Mouse (Mus musculus) ES-Bruce4 (cell line): ENCODE results near the gene Olfr810. TPM values are rescaled to one million over a fixed set of nuclear protein-coding genes. Genes with fewer than 3 reads are reported as not detected.

ENCODE experiments used
- H3K27ac ChIP-seq: 2 replicates; pipeline ENCODE4 v1.5.1; 2012; ENCODE audit warnings: low read length, inconsistent platforms; ENCODE audit not compliant: insufficient read depth
- H3K27me3 ChIP-seq: 2 replicates; pipeline ENCODE4 v1.6.1; 2012; ENCODE audit warnings: mild to moderate bottlenecking, low read length, inconsistent platforms; ENCODE audit not compliant: control insufficient read depth, poor library complexity, insufficient read depth, severe bottlenecking
- H3K36me3 ChIP-seq: 2 replicates; pipeline ENCODE4 v1.6.1; 2012; ENCODE audit warnings: inconsistent platforms, mild to moderate bottlenecking, low read length, moderate library complexity; ENCODE audit not compliant: control insufficient read depth, poor library complexity, insufficient read depth, severe bottlenecking
- H3K4me1 ChIP-seq: one replicate; pipeline ENCODE4 v1.8.1; 2011; ENCODE audit warnings: low read length; ENCODE audit not compliant: control insufficient read depth, insufficient read depth
- H3K4me3 ChIP-seq: 2 replicates; pipeline ENCODE4 v1.5.1; 2011; ENCODE audit warnings: low read depth, mild to moderate bottlenecking, low read length
- H3K9ac ChIP-seq: 2 replicates; pipeline ENCODE4 v1.6.1; 2012; ENCODE audit warnings: low read depth, mild to moderate bottlenecking, inconsistent platforms; ENCODE audit not compliant: poor library complexity, severe bottlenecking
- H3K9me3 ChIP-seq: replicated peaks from 2 replicates; pipeline ENCODE4 v1.6.1; 2012; ENCODE audit warnings: mild to moderate bottlenecking, low read length, inconsistent platforms; ENCODE audit not compliant: control insufficient read depth, poor library complexity, insufficient read depth, severe bottlenecking
- CTCF ChIP-seq: IDR thresholded peaks from one replicate; pipeline ENCODE4 v1.8.1; 2011; ENCODE audit warnings: low read depth, low read length
- EP300 ChIP-seq: IDR thresholded peaks from 2 replicates; pipeline ENCODE4 v1.6.1; 2011; ENCODE audit warnings: low read depth, low read length; ENCODE audit not compliant: insufficient read depth
- POLR2A ChIP-seq: IDR thresholded peaks from one replicate; pipeline ENCODE4 v1.8.1; 2011; ENCODE audit warnings: low read length; ENCODE audit not compliant: insufficient read depth
- polyA plus RNA-seq: library from polyadenylated mRNA; stranded (reverse); fragments of >200 nt; gene quantifications from 2 replicates; pipeline ENCODE4 v1.2.4, GENCODE M21; 2011; ENCODE audit warnings: low read depth; ENCODE audit not compliant: missing spikeins, insufficient read depth, insufficient read length

Gene Olfr810
- polyA plus RNA-seq, 1 experiment, result not detected

GRCm38 (mm10) chr10:129741821-129742220, 52.9 kb downstream of the Olfr810 start, which contains the start of gene Olfr806:
TSS of gene Olfr806 (minus strand) at chr10:129741921.
- TF ChIP-seq POLR2A (no peak), EP300 (no peak), CTCF (no peak)
- H3K9ac ChIP-seq, result no peak within 1 kb of the TSS
- H3K4me3 ChIP-seq, result no peak within 1 kb of the TSS
- no peaks in the 10 kb centered on the region for H3K9me3 ChIP-seq
- no peaks in the 10 kb centered on the region for H3K36me3 ChIP-seq
- no peaks in the 10 kb centered on the region for H3K4me1 ChIP-seq
- H3K27ac ChIP-seq, result no peak within 1 kb of the TSS
- no peaks in the 10 kb centered on the region for H3K27me3 ChIP-seq

Other genes with a start within 250 kb of the Olfr810 start
- 0.29 TPM in 1 of 2 replicates, not detected in the other for gene Olfr794, start 227.3 kb downstream of the Olfr810 start, polyA plus RNA-seq
- gene Olfr796, start 182.3 kb downstream of the Olfr810 start, polyA plus RNA-seq, result 0.24 TPM in 1 of 2 replicates, not detected in the other
- not detected in 2 replicates for gene Olfr798, start 167.0 kb downstream of the Olfr810 start, polyA plus RNA-seq
- not detected in 2 replicates for gene Olfr799, start 157.4 kb downstream of the Olfr810 start, polyA plus RNA-seq
- not detected in 2 replicates for gene Olfr800, start 137.2 kb downstream of the Olfr810 start, polyA plus RNA-seq
- gene Olfr801, start 121.1 kb downstream of the Olfr810 start, polyA plus RNA-seq, result not detected in 2 replicates
- not detected in 2 replicates for gene Olfr802, start 106.7 kb downstream of the Olfr810 start, polyA plus RNA-seq
- not detected in 2 replicates for gene Olfr803, start 100.6 kb downstream of the Olfr810 start, polyA plus RNA-seq
- not detected in 2 replicates for gene Olfr804, start 91.7 kb downstream of the Olfr810 start, polyA plus RNA-seq
- gene Olfr805, start 65.5 kb downstream of the Olfr810 start, polyA plus RNA-seq, result not detected in 2 replicates
- gene Olfr806, start 53.0 kb downstream of the Olfr810 start, polyA plus RNA-seq, result not detected in 2 replicates
- not detected in 2 replicates for gene Olfr807, start 37.1 kb downstream of the Olfr810 start, polyA plus RNA-seq
- not detected in 2 replicates for gene Olfr808, start 29.4 kb downstream of the Olfr810 start, polyA plus RNA-seq
- gene Olfr809, start 20.3 kb downstream of the Olfr810 start, polyA plus RNA-seq, result not detected in 2 replicates
- not detected in 2 replicates for gene Olfr811, start 9.5 kb upstream of the Olfr810 start, polyA plus RNA-seq
- gene Olfr812, start 51.2 kb upstream of the Olfr810 start, polyA plus RNA-seq, result not detected in 2 replicates
- gene Olfr813, start 60.5 kb upstream of the Olfr810 start, polyA plus RNA-seq, result not detected in 2 replicates
- gene Olfr814, start 84.9 kb upstream of the Olfr810 start, polyA plus RNA-seq, result 0.40 TPM in 1 of 2 replicates, not detected in the other
- gene Olfr815, start 111.0 kb upstream of the Olfr810 start, polyA plus RNA-seq, result not detected in 2 replicates
- not detected in 2 replicates for gene Olfr816, start 120.7 kb upstream of the Olfr810 start, polyA plus RNA-seq
- gene Olfr818, start 154.2 kb upstream of the Olfr810 start, polyA plus RNA-seq, result not detected in 2 replicates
- not detected in 2 replicates for gene Olfr819, start 172.3 kb upstream of the Olfr810 start, polyA plus RNA-seq
- not detected in 2 replicates for gene Olfr247, start 181.2 kb upstream of the Olfr810 start, polyA plus RNA-seq
- not detected in 2 replicates for gene Gm10310, start 190.1 kb upstream of the Olfr810 start, polyA plus RNA-seq
- not detected in 2 replicates for gene Olfr820, start 217.7 kb upstream of the Olfr810 start, polyA plus RNA-seq
- gene Olfr821, start 235.4 kb upstream of the Olfr810 start, polyA plus RNA-seq, result not detected in 2 replicates